Mouse (Mus musculus): Measurements from ENCODE around the gene Lgals3bp. TPM values are rescaled to one million over a fixed set of nuclear protein-coding genes. Genes with fewer than 3 reads are reported as not detected.

The Lgals3bp gene
- total and polyA plus RNA-seq, 3 experiments: 3.0 to 18.3 TPM; not detected in 1

- Histone ChIP-seq H3K27me3 (ENCODE audit: control insufficient read depth in 1 of 2, insufficient read depth in 2 of 2, low read length in 2 of 2) (no peaks in the 10 kb centered on the region; a peak in 1 of 4 replicates), H3K4me3 (ENCODE audit: control insufficient read depth in 1 of 2, insufficient read depth in 1 of 2, low read depth in 2 of 2, low read length in 2 of 2) (no peak overlapping the region), H3K36me3 (ENCODE audit: control insufficient read depth in 1 of 2, insufficient read depth in 2 of 2, low read length in 2 of 2) (peaks cover 2 to 10% of the 10 kb centered on the region in 2 experiments; a peak in 3 of 4 replicates), H3K9me3 (replicated peaks; ENCODE audit: insufficient read depth, low read length) (no peaks in the 10 kb centered on the region), H3K79me2 (ENCODE audit: control insufficient read depth, insufficient read depth, low read length, poor library complexity) (peaks cover 14% of the 10 kb centered on the region), H3K27ac (ENCODE audit: control insufficient read depth, low read depth, low read length) (no peak overlapping the region), H3K9ac (ENCODE audit: control insufficient read depth, low read depth, low read length, poor library complexity, severe bottlenecking) (no peak overlapping the region), H3K4me1 (ENCODE audit: control insufficient read depth in 1 of 2, insufficient read depth in 2 of 2, low read length in 2 of 2) (peaks cover 0 to 14% of the 10 kb centered on the region in 2 experiments; a peak in 2 of 4 replicates)
- DNase-seq (ENCODE audit: low read depth, low spot score): peak; percentile 23
- TF ChIP-seq E2F4 (IDR thresholded peaks at IDR 0.05; ENCODE audit: borderline replicate concordance, low read depth, low read length) (no peak), CHD2 (IDR thresholded peaks at IDR 0.05; ENCODE audit: low read length) (no peak), POLR2AphosphoS2 (IDR thresholded peaks at IDR 0.05; ENCODE audit: low read length) (no peak)
Measured at GRCm38 (mm10) chr11:118420261-118420660, 18.4 kb upstream of the Lgals3bp start.

- peak; percentile 100 for DNase-seq (ENCODE audit: low read depth, low spot score)
- Histone ChIP-seq H3K27me3 (ENCODE audit: control insufficient read depth in 1 of 2, insufficient read depth in 2 of 2, low read length in 2 of 2) (no peaks in the 10 kb centered on the region), H3K79me2 (ENCODE audit: control insufficient read depth, insufficient read depth, low read length, poor library complexity) (peaks cover 14% of the 10 kb centered on the region), H3K4me3 (ENCODE audit: control insufficient read depth in 1 of 2, insufficient read depth in 1 of 2, low read depth in 2 of 2, low read length in 2 of 2) (peak within 1 kb of the TSS; percentile 78 to 94), H3K36me3 (ENCODE audit: control insufficient read depth in 1 of 2, insufficient read depth in 2 of 2, low read length in 2 of 2) (peaks cover 2 to 10% of the 10 kb centered on the region in 2 experiments; a peak in 3 of 4 replicates), H3K9ac (ENCODE audit: control insufficient read depth, low read depth, low read length, poor library complexity, severe bottlenecking) (peak within 1 kb of the TSS; percentile 93), H3K27ac (ENCODE audit: control insufficient read depth, low read depth, low read length) (peak within 1 kb of the TSS; percentile 75), H3K9me3 (replicated peaks; ENCODE audit: insufficient read depth, low read length) (no peaks in the 10 kb centered on the region), H3K4me1 (ENCODE audit: control insufficient read depth in 1 of 2, insufficient read depth in 2 of 2, low read length in 2 of 2) (peaks cover 0 to 14% of the 10 kb centered on the region in 2 experiments; a peak in 2 of 4 replicates)
- peak; percentile 98 for TF ChIP-seq ELF1 (IDR thresholded peaks at IDR 0.05; ENCODE audit: low read depth, low read length)
- TF ChIP-seq MYB (IDR thresholded peaks at IDR 0.05; ENCODE audit: low read depth, low read length): no peak
- 0 out of 2 replicates have a peak, but pooled peaks have one; percentile 15 for TF ChIP-seq GABPA (IDR thresholded peaks at IDR 0.05; ENCODE audit: low read depth, low read length)
- no peak for TF ChIP-seq USF2 (IDR thresholded peaks at IDR 0.05; ENCODE audit: borderline replicate concordance in 1 of 2, insufficient read depth in 1 of 2, low read depth in 1 of 2, low read length in 2 of 2)
- peak; percentile 98 for TF ChIP-seq NELFE (IDR thresholded peaks at IDR 0.05; ENCODE audit: low read depth, low read length)
- TF ChIP-seq HCFC1 (IDR thresholded peaks at IDR 0.05; ENCODE audit: low read depth, low read length): peak; percentile 99
- no peak for TF ChIP-seq TAL1 (IDR thresholded peaks at IDR 0.05; ENCODE audit: low read length)
- no peak for TF ChIP-seq ZC3H11A (IDR thresholded peaks at IDR 0.05; ENCODE audit: low read depth, low read length)
- no peak for TF ChIP-seq EP300 (IDR thresholded peaks at IDR 0.05; ENCODE audit: low read depth in 1 of 2, low read length in 2 of 2)
- no peak for TF ChIP-seq CTCF (IDR thresholded peaks at IDR 0.05 in 2 of 3, conservative IDR thresholded peaks at IDR 0.05 in 1 of 3; ENCODE audit: control insufficient read depth in 1 of 3, insufficient read depth in 1 of 3, low read depth in 2 of 3, low read length in 3 of 3, poor library complexity in 1 of 3, severe bottlenecking in 1 of 3)
- no peak for TF ChIP-seq SMC3 (IDR thresholded peaks at IDR 0.05; ENCODE audit: low read depth, low read length)
- TF ChIP-seq MAX (IDR thresholded peaks at IDR 0.05; ENCODE audit: low read length): peak; percentile 72
- TF ChIP-seq MXI1 (IDR thresholded peaks at IDR 0.05; ENCODE audit: low read depth, low read length): peak; percentile 60; the same call in 1 of the 2 replicates
- TF ChIP-seq MYC (IDR thresholded peaks at IDR 0.05; ENCODE audit: low read depth, low read length): peak; percentile 78; the same call in 1 of the 2 replicates
- TF ChIP-seq KAT2A (conservative IDR thresholded peaks at IDR 0.05; ENCODE audit: low read depth, low read length): peak; percentile 99
- peak; percentile 97 for TF ChIP-seq ZMIZ1 (IDR thresholded peaks at IDR 0.05; ENCODE audit: low read depth, low read length)
- TF ChIP-seq MAZ (IDR thresholded peaks at IDR 0.05; ENCODE audit: low read depth, low read length): no peak
- no peak for TF ChIP-seq MAFK (IDR thresholded peaks at IDR 0.05; ENCODE audit: borderline replicate concordance, low read depth, low read length)
- peak; percentile 37; the same call in 1 of the 2 replicates for TF ChIP-seq MEF2A (IDR thresholded peaks at IDR 0.05; ENCODE audit: extremely low read depth, insufficient replicate concordance, low read depth, low read length, poor library complexity, severe bottlenecking)
- peak; percentile 83 for TF ChIP-seq E2F4 (IDR thresholded peaks at IDR 0.05; ENCODE audit: borderline replicate concordance, low read depth, low read length)
- TF ChIP-seq POLR2A (IDR thresholded peaks at IDR 0.05; ENCODE audit: control insufficient read depth in 1 of 2, insufficient read depth in 1 of 2, low read depth in 1 of 2, low read length in 2 of 2, poor library complexity in 1 of 2): peak; percentile 94 to 97
- no peak for TF ChIP-seq ZNF384 (IDR thresholded peaks at IDR 0.05; ENCODE audit: low read depth, low read length)
- TF ChIP-seq RCOR1 (IDR thresholded peaks at IDR 0.05; ENCODE audit: low read depth, low read length): no peak
- TF ChIP-seq TCF12 (IDR thresholded peaks at IDR 0.05; ENCODE audit: low read depth, low read length): peak; percentile 81
- peak; percentile 96 for TF ChIP-seq NRF1 (IDR thresholded peaks at IDR 0.05; ENCODE audit: insufficient read depth, low read depth, low read length, poor library complexity, severe bottlenecking)
- peak; percentile 91 for TF ChIP-seq POLR2AphosphoS2 (IDR thresholded peaks at IDR 0.05; ENCODE audit: low read length)
- TF ChIP-seq SIN3A (IDR thresholded peaks at IDR 0.05; ENCODE audit: low read length): peak; percentile 93
- peak; percentile 85 for TF ChIP-seq TBP (IDR thresholded peaks at IDR 0.05; ENCODE audit: low read depth, low read length)
- TF ChIP-seq CHD2 (IDR thresholded peaks at IDR 0.05; ENCODE audit: low read length): no peak
Measured at GRCm38 (mm10) chr11:118418834-118419504, 17.1 kb upstream of the Lgals3bp start, which contains the start of gene Cant1. Cant1 (minus strand) TSS chr11:118419086.

Measured in MEL (cell line).